Mouse (Mus musculus) olfactory bulb, adult 2 months (tissue): ENCODE measurements around the gene Lcn8.

ENCODE experiments used
- CTCF ChIP-seq: fragments of 200-500 bp; IDR thresholded peaks from 2 replicates; pipeline ENCODE4 v1.5.1; 2012; ENCODE audit warnings: low read depth, mild to moderate bottlenecking, low read length, moderate library complexity; ENCODE audit not compliant: insufficient read depth
- POLR2A ChIP-seq: fragments of 200-500 bp; IDR thresholded peaks from 2 replicates; pipeline ENCODE4 v1.6.1; 2012; ENCODE audit warnings: mild to moderate bottlenecking, low read depth, low read length, moderate library complexity; ENCODE audit not compliant: insufficient read depth

GRCm38 (mm10) chr2:25633616-25634015 lies 19.3 kb upstream of the Lcn8 start:
- no peak for TF ChIP-seq CTCF
- TF ChIP-seq POLR2A, result no peak
